Mouse (Mus musculus): ENCODE data around the gene Strn. TPM values are rescaled to one million over a fixed set of nuclear protein-coding genes. Genes with fewer than 3 reads are reported as not detected.
A peak's percentile ranks its signal among the peaks of the same experiment; 100 is the strongest.

The Strn gene
- polyA plus RNA-seq, 1 experiment from 2014 or later, result 4.8 TPM

DNA sequence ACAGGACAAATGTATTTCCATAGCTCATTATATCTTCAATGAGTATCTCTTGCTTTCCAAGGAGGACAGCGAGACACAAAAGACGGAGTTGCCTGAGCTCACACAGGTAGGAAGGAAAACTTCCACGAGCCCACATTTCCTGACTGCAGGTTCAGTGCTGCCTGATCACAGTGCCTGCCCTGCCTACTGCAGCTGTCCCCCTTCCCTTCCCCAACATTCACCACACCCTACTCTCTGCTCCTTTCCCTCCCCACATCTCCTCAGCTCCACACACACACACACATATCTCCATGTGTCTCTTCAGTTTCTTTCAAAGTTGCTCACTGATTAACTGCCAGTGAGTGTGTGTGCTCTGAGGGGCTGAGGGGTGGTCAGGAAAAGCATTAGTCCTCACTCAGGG lies 96.6 kb downstream of the Strn start:
- H3K9me3 ChIP-seq, result no peaks in the 10 kb centered on the region
- no peak overlapping the region for H3K27ac ChIP-seq
- 94% methylated on average over 3 of the region's 3 CpGs for WGBS
- H3K27me3 ChIP-seq (ENCODE audit: insufficient read depth, poor library complexity, severe bottlenecking), result no peaks in the 10 kb centered on the region
- H3K4me3 ChIP-seq, result no peak overlapping the region
- H3K4me1 ChIP-seq (replicated peaks), result no peaks in the 10 kb centered on the region
- H3K36me3 ChIP-seq, result no peaks in the 10 kb centered on the region
- no peak for DNase-seq (ENCODE audit: low spot score)

DNA sequence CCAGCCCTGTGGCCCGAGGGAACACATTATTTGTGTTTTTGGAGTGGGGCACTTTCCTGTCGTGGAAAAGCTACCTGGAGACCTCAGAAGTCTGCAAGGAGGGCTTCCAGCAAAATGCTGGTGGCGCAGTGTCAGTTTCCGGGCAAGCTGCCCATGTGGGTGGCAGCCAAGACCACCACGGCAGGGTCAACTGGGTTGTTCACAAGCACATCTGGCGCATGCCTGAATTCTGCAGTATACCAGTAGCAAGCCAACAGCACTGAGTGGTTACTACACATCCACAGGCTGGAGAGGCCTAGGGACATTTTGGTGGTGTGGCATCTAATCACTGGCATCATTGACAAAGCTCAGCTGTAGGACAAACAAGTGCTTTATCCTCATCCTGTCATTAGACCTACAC lies 97.9 kb downstream of the Strn start:
- Histone ChIP-seq H3K36me3 (no peaks in the 10 kb centered on the region), H3K27me3 (ENCODE audit: insufficient read depth, poor library complexity, severe bottlenecking) (no peaks in the 10 kb centered on the region), H3K4me1 (replicated peaks) (no peaks in the 10 kb centered on the region), H3K27ac (no peak overlapping the region), H3K9me3 (no peaks in the 10 kb centered on the region), H3K4me3 (no peak overlapping the region)
- DNase-seq (ENCODE audit: low spot score), result no peak
- WGBS, result 87% methylated on average over 6 of the region's 6 CpGs

DNA sequence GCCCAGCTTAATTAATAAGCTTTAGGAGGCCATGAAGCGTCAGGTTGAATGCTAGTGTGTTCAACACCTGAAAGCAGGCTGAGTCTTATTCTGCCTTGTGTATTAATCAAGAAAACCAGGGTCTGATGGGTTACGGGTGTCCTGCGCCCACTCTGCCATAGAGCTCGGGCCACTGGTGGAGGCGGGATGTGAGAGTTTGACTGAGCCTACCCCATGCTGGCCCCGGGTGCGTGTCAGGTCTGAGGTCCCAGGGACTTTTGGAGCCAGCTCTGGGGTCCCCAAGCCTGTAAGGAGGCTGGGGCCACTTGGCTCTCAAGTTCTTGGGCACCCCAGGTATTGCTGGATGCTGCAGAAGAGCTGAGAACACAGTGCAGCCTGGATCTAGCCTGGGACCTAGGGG lies 99.9 kb downstream of the Strn start:
- H3K9me3 ChIP-seq, result no peaks in the 10 kb centered on the region
- no peaks in the 10 kb centered on the region for H3K36me3 ChIP-seq
- H3K27me3 ChIP-seq (ENCODE audit: insufficient read depth, poor library complexity, severe bottlenecking), result no peaks in the 10 kb centered on the region
- WGBS, result 90% methylated on average over 7 of the region's 7 CpGs
- no peak for DNase-seq (ENCODE audit: low spot score)
- H3K4me1 ChIP-seq (replicated peaks), result no peaks in the 10 kb centered on the region
- H3K4me3 ChIP-seq, result no peak overlapping the region
- H3K27ac ChIP-seq, result no peak overlapping the region; the same call in 1 of the 2 replicates

DNA sequence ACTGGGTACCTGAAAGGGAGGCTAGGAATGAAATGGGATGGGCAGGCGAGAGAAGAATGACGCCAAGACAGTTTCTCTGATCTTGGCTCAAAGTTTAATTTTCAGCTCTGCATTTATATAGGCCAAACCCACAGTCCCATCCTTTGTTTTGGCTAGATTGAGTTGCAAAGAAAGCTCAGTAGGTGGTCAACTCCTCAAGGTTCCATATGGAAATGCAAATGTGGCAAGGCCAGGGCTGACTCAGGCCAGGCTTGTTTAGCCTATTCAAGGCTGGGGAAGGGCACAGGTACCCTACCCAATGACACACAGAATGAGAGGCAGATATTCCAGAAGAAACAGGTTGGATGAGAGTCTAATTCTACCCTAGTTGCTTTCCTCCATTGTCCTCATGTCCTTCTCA lies 101.4 kb downstream of the Strn start:
- no peaks in the 10 kb centered on the region for H3K36me3 ChIP-seq
- no peaks in the 10 kb centered on the region for H3K9me3 ChIP-seq
- H3K4me1 ChIP-seq (replicated peaks), result no peaks in the 10 kb centered on the region
- H3K27ac ChIP-seq, result no peak overlapping the region
- 58% methylated on average over 2 of the region's 2 CpGs for WGBS
- no peak overlapping the region for H3K4me3 ChIP-seq
- DNase-seq (ENCODE audit: low spot score), result no peak
- no peaks in the 10 kb centered on the region for H3K27me3 ChIP-seq (ENCODE audit: insufficient read depth, poor library complexity, severe bottlenecking)

DNA sequence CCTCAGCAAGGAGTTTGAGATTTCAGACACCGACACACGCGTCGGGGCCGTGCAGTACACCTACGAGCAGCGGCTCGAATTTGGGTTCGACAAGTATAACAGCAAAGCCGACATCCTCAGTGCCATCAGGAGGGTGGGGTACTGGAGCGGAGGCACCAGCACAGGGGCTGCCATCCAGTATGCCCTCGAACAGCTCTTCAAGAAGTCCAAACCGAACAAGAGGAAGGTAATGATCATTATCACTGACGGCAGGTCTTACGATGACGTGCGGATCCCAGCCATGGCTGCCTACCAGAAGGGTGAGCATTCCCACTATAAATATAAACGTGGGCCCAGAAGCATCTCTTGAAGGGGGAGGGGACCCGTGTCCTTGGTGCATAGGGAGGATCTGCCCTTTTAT lies 112.1 kb downstream of the Strn start:
- Histone ChIP-seq H3K9me3 (peaks cover 6% of the 10 kb centered on the region; the same call in 1 of the 2 replicates), H3K4me1 (replicated peaks) (no peaks in the 10 kb centered on the region), H3K27me3 (ENCODE audit: insufficient read depth, poor library complexity, severe bottlenecking) (no peaks in the 10 kb centered on the region), H3K36me3 (peaks cover 17% of the 10 kb centered on the region), H3K27ac (no peak overlapping the region), H3K4me3 (no peak overlapping the region)
- no peak for DNase-seq (ENCODE audit: low spot score)
- WGBS, result 96% methylated on average over 19 of the region's 19 CpGs

DNA sequence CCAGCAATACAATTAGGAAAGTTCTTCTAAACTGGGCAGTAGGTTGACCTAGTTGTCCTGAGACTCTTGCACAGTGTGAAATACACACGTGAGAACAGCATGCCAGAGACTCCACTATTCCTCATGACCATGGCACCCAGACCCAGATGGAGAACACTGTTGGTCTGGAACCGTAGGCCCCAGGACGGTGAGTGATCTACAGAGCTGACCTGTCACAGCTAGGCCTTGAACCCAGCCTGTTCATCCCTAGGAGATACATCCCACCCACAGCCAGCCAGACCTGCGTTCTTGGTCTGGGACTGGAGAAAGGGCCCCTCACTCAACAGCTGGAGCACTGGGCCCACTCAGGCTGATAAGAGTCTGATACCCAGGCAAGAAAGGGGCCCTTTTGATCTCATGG lies 115.1 kb downstream of the Strn start:
- Histone ChIP-seq H3K4me1 (replicated peaks) (no peaks in the 10 kb centered on the region), H3K4me3 (no peak overlapping the region), H3K27ac (no peak overlapping the region), H3K36me3 (peaks cover 17% of the 10 kb centered on the region), H3K9me3 (peaks cover 6% of the 10 kb centered on the region; the same call in 1 of the 2 replicates), H3K27me3 (ENCODE audit: insufficient read depth, poor library complexity, severe bottlenecking) (no peaks in the 10 kb centered on the region)
- WGBS, result 90% methylated on average over 4 of the region's 4 CpGs
- no peak for DNase-seq (ENCODE audit: low spot score)

DNA sequence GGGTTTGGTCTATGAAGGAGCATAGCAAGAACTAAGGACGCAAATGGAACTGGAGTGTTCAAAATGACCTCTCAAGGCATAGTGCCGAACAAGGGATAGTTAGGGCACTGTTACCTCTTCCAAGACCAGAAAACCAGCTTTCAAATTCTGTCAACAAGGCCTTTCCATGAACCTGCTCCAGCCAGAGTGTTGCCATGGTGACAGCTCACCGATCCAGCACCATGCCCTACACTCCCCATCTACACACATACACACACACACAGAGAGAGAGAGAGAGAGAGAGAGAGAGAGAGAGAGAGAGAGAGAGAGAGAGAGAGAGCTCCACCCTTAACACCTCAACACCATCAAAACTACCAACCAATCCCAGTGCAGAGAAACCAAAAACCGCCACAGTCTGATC lies 116.3 kb downstream of the Strn start:
- Histone ChIP-seq H3K9me3 (peaks cover 6% of the 10 kb centered on the region; the same call in 1 of the 2 replicates), H3K4me1 (replicated peaks) (no peaks in the 10 kb centered on the region), H3K27me3 (ENCODE audit: insufficient read depth, poor library complexity, severe bottlenecking) (no peaks in the 10 kb centered on the region), H3K36me3 (peaks cover 17% of the 10 kb centered on the region), H3K4me3 (no peak overlapping the region), H3K27ac (no peak overlapping the region)
- 88% methylated on average over 4 of the region's 4 CpGs for WGBS
- no peak for DNase-seq (ENCODE audit: low spot score)

DNA sequence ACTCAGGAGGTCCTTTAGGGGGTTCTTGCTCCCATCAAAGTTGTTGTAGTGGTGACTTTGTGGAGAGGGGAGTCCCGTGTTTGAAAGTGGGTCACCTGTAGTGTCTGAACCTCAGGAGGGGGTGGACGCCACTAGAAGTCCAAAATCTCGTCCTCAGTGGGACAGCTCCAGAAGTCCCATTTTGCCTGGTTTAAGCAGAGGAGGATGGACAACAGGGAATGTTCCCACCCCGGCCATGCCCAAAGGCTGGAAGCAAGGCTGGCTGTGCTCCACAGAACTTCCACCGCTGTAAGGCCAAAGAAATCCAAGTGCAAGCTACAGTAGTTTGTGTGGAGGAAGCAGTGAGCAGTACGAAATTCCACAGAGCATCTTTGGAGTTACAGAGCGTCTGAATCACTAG lies 117.0 kb downstream of the Strn start:
- H3K27me3 ChIP-seq (ENCODE audit: insufficient read depth, poor library complexity, severe bottlenecking), result no peaks in the 10 kb centered on the region
- H3K4me1 ChIP-seq (replicated peaks), result no peaks in the 10 kb centered on the region
- WGBS, result 89% methylated on average over 7 of the region's 7 CpGs
- H3K36me3 ChIP-seq, result peaks cover 13% of the 10 kb centered on the region
- peaks cover 3% of the 10 kb centered on the region; the same call in 1 of the 2 replicates for H3K9me3 ChIP-seq
- DNase-seq (ENCODE audit: low spot score), result no peak
- no peak overlapping the region for H3K27ac ChIP-seq
- H3K4me3 ChIP-seq, result no peak overlapping the region

DNA sequence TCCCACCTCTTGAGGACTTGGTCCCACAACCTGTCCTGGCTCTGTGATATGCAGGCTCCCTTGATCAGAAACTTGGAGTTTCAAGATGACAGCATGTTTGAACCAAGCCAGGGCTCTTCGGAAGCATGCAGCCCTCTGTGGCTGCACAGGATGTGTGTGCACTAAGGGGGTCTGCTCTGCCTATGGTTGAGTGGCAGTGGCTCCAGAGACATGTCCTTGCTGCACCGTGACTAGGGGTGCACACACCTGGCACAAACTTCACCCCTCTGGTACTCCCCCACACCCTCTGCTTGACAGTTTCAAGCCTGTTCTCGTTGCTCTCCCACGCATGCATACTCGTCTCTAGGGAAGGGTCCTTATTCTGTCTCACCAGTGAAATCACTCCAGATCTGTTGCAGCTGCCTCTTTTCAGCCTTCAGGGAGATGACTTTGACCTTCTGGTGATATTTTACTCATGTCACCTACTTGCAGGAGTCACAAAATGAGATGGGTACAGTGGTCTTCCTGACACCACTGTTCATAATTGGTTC lies 118.8 kb downstream of the Strn start:
- H3K36me3 ChIP-seq, result 0 out of 2 replicates have a peak, but pooled peaks cover 3% of the 10 kb centered on the region
- no peaks in the 10 kb centered on the region for H3K27me3 ChIP-seq (ENCODE audit: insufficient read depth, poor library complexity, severe bottlenecking)
- no peaks in the 10 kb centered on the region for H3K9me3 ChIP-seq
- no peak overlapping the region for H3K4me3 ChIP-seq
- 85% methylated on average over 5 of the region's 5 CpGs for WGBS
- no peaks in the 10 kb centered on the region for H3K4me1 ChIP-seq (replicated peaks)
- DNase-seq (ENCODE audit: low spot score), result no peak
- H3K27ac ChIP-seq, result no peak overlapping the region

DNA sequence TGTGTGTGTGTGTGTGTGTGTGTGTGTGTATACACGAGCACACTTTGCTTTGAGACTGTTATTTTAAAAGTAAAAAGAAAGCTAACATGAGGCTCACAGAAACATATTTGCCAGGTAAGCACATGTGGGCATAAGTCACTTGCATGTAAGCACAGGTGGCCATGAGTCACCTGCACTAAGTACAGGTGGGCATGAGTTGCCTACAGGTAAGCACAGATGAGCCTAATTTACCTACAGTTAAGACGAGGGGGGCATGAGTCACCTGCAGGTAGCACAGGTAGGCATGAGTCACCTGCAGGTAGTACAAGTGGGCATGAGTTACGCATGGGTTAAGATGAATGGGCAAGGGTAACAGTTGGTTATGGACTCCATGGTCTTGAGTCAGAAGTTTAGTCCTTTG lies 121.9 kb downstream of the Strn start:
- Histone ChIP-seq H3K36me3 (no peaks in the 10 kb centered on the region), H3K4me1 (replicated peaks) (no peaks in the 10 kb centered on the region), H3K27ac (no peak overlapping the region), H3K4me3 (no peak overlapping the region), H3K27me3 (ENCODE audit: insufficient read depth, poor library complexity, severe bottlenecking) (no peaks in the 10 kb centered on the region), H3K9me3 (no peaks in the 10 kb centered on the region)
- DNase-seq (ENCODE audit: low spot score), result no peak
- 91% methylated on average over 3 of the region's 3 CpGs for WGBS

DNA sequence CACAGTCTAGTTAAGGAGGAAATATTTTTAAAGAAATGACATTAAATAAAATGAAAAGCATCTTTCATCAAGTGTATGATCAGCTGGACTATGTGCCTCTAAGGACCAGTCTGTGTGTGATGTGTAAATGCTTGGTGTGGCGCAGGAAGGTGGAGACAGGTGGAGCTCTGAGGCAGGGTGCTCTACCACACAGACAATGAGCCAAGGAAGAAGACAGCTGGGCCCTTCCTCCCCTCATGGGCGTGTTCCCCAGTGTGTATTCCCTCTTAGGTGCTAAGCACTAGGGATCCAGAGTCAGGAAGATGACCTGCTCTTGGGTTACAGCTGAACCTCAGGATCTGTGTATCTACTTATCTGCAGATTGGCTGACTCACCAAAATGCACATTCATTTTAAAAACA lies 122.5 kb downstream of the Strn start:
- no peak for DNase-seq (ENCODE audit: low spot score)
- Histone ChIP-seq H3K27me3 (ENCODE audit: insufficient read depth, poor library complexity, severe bottlenecking) (no peaks in the 10 kb centered on the region), H3K4me3 (no peak overlapping the region), H3K9me3 (no peaks in the 10 kb centered on the region), H3K36me3 (no peaks in the 10 kb centered on the region), H3K27ac (no peak overlapping the region), H3K4me1 (replicated peaks) (no peaks in the 10 kb centered on the region)
- 83% methylated on average over 2 of the region's 2 CpGs for WGBS

DNA sequence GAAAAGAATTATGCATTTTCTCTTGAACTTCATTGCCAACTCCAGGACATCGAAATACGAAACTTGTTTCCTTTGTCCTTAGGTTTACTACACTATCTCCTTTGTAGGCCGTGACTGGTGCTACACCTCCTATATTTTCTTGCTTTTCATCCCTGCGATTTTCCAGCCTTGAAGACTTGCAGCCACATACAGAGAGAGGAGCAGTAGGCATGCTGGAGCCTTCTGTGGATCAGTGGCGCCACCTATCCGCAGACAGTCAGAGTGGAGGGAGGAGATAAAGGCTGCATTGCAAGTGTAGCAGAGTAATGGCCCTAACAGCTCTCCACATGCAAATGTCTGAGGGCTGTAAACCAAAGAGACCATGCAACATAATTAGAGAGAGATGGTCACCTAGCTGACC lies 125.9 kb downstream of the Strn start:
- peaks cover 8% of the 10 kb centered on the region for H3K4me1 ChIP-seq (replicated peaks)
- DNase-seq (ENCODE audit: low spot score), result peak; percentile 23
- H3K4me3 ChIP-seq, result no peak overlapping the region
- no peaks in the 10 kb centered on the region for H3K27me3 ChIP-seq (ENCODE audit: insufficient read depth, poor library complexity, severe bottlenecking)
- no peaks in the 10 kb centered on the region for H3K9me3 ChIP-seq
- no peaks in the 10 kb centered on the region for H3K36me3 ChIP-seq
- 76% methylated on average over 6 of the region's 6 CpGs for WGBS
- H3K27ac ChIP-seq, result no peak overlapping the region

DNA sequence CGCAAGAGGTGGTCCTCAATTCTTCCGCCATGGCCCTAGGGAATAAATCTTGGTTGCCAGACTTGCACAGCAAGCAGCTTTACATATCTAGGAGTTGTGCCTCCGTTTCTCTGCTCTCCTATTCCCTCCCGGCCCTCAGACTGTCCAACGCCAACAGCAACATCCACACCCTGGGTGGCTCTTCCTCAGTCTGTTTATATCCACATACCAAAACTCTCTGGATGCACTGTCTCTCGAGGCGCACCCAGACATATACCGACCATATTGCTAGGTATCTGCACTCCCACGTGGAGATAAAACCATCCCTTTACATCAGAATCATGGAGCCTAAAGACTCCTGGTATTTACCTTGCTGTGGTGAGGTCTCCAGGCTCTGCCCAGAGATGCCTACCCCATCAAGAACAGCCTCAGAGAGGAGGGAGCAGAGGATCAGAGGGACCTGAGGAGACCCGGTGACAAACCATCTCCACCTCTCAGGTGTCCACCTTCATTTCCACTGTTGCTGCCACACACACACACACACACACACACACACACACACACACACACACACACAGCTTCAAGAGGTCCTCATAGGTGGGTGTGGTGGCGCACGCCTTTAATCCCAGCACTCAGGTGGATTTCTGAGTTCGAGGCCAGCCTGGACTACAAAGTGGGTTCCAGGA lies 127.7 kb downstream of the Strn start:
- no peak overlapping the region for H3K4me3 ChIP-seq
- no peaks in the 10 kb centered on the region for H3K36me3 ChIP-seq
- H3K9me3 ChIP-seq, result no peaks in the 10 kb centered on the region
- H3K27me3 ChIP-seq (ENCODE audit: insufficient read depth, poor library complexity, severe bottlenecking), result no peaks in the 10 kb centered on the region
- peaks cover 8% of the 10 kb centered on the region for H3K4me1 ChIP-seq (replicated peaks)
- 90% methylated on average over 13 of the region's 13 CpGs for WGBS
- H3K27ac ChIP-seq, result no peak overlapping the region
- no peak for DNase-seq (ENCODE audit: low spot score)

DNA sequence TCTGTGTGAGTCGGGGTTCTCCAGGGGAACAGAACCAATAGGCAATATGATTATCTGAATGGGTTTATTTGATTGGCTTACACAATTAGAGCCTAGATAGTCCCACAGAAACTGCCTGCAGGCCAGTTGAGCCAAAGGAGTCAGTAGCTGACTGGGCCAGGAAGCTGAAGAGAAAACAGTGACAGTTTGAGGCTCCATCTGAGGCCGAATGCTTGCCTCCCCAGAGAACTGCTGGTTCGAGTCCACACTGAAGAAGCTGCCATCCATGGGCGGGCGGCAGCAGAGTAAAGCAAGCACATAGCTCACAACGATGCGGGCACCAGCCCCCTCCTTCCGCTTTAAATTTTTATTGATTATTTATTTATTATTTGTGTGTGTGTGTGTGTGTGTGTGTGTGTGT lies 128.3 kb downstream of the Strn start:
- H3K36me3 ChIP-seq, result no peaks in the 10 kb centered on the region
- 80% methylated on average over 8 of the region's 8 CpGs for WGBS
- peaks cover 8% of the 10 kb centered on the region for H3K4me1 ChIP-seq (replicated peaks)
- no peak overlapping the region for H3K4me3 ChIP-seq
- no peaks in the 10 kb centered on the region for H3K9me3 ChIP-seq
- DNase-seq (ENCODE audit: low spot score), result no peak
- H3K27ac ChIP-seq, result peak overlapping the region; percentile 50
- no peaks in the 10 kb centered on the region for H3K27me3 ChIP-seq (ENCODE audit: insufficient read depth, poor library complexity, severe bottlenecking)

Measured in hindbrain, embryonic 10.5 days (tissue).